Mouse (Mus musculus) forebrain, postnatal 0 days (tissue): ENCODE measurements around the gene Fa2h. TPM values are rescaled to one million over a fixed set of nuclear protein-coding genes. Genes with fewer than 3 reads are reported as not detected.

Experiments
- ATAC-seq: fragments of 200-750 bp; cut with Nextera tagmentation; 2 replicates; pipeline ENCODE4 v1.8.0; 2017; ENCODE audit warnings: mild to moderate bottlenecking, moderate library complexity
- DNase-seq: peaks from one replicate; pipeline ENCODE4 v3.0.0-alpha.2; 2015
- H3K27ac ChIP-seq: fragments of 300-500 bp; sonication (generic); 2 replicates; pipeline ENCODE4 v1.5.1; 2014; ENCODE audit warnings: low read depth, mild to moderate bottlenecking, antibody characterized with exemption, low read length, moderate library complexity, mixed read lengths
- H3K27me3 ChIP-seq: fragments of 300-500 bp; sonication (generic); 2 replicates; pipeline ENCODE4 v1.6.1; 2014; ENCODE audit warnings: mild to moderate bottlenecking, low read length, mixed read lengths; ENCODE audit not compliant: insufficient read depth
- H3K36me3 ChIP-seq: fragments of 300-500 bp; sonication (generic); 2 replicates; pipeline ENCODE4 v1.6.1; 2014; ENCODE audit warnings: mild to moderate bottlenecking, moderate library complexity; ENCODE audit not compliant: insufficient read depth
- H3K4me1 ChIP-seq: fragments of 300-500 bp; sonication (generic); 2 replicates; pipeline ENCODE4 v1.6.1; 2014; ENCODE audit warnings: antibody characterized with exemption; ENCODE audit not compliant: insufficient read depth
- H3K4me2 ChIP-seq: fragments of 300-500 bp; sonication (generic); 2 replicates; pipeline ENCODE4 v1.6.1; 2014; ENCODE audit warnings: low read depth, mild to moderate bottlenecking, moderate library complexity
- H3K4me3 ChIP-seq: fragments of 300-500 bp; sonication (generic); 2 replicates; pipeline ENCODE4 v1.5.1; 2014; ENCODE audit warnings: low read depth, low read length, mixed read lengths
- H3K9ac ChIP-seq: fragments of 300-500 bp; sonication (generic); 2 replicates; pipeline ENCODE4 v1.6.1; 2014; ENCODE audit warnings: mild to moderate bottlenecking
- H3K9me3 ChIP-seq: fragments of 300-500 bp; sonication (generic); 2 replicates; pipeline ENCODE4 v1.6.1; 2016; ENCODE audit warnings: low read length
- CTCF ChIP-seq: sonication (generic); IDR thresholded peaks from 2 replicates; pipeline ENCODE4 v1.5.1; 2016; ENCODE audit warnings: antibody characterized with exemption, control low read depth, low read depth
- WGBS: fragments of 180-500 bp; shearing (Covaris S2); extraction: QIAGEN DNeasy Blood & Tissue Kit; methylation state at CpG from one replicate; pipeline ENCODE4 v1.1.7; 2014; 5-methylcytosine and 5-hydroxymethylcytosine counted together
- polyA plus RNA-seq: library from polyadenylated mRNA; unstranded; fragments of >200 nt; fragmentation: Nextera tagmentation; extraction: Ambion mirVana; gene quantifications from 2 replicates; pipeline ENCODE4 v1.2.1, GENCODE M21; 2015
- total RNA-seq: library from RNA; depleted of rRNA; stranded (reverse); fragments of >200 nt; gene quantifications from 2 replicates; pipeline ENCODE4 v1.2.3, GENCODE M21; 2014; rRNA removed

Gene Fa2h
- total RNA-seq, result 0.29 and 0.31 TPM in 2 replicates
- 0.30 and 0.33 TPM in 2 replicates for polyA plus RNA-seq

DNA sequence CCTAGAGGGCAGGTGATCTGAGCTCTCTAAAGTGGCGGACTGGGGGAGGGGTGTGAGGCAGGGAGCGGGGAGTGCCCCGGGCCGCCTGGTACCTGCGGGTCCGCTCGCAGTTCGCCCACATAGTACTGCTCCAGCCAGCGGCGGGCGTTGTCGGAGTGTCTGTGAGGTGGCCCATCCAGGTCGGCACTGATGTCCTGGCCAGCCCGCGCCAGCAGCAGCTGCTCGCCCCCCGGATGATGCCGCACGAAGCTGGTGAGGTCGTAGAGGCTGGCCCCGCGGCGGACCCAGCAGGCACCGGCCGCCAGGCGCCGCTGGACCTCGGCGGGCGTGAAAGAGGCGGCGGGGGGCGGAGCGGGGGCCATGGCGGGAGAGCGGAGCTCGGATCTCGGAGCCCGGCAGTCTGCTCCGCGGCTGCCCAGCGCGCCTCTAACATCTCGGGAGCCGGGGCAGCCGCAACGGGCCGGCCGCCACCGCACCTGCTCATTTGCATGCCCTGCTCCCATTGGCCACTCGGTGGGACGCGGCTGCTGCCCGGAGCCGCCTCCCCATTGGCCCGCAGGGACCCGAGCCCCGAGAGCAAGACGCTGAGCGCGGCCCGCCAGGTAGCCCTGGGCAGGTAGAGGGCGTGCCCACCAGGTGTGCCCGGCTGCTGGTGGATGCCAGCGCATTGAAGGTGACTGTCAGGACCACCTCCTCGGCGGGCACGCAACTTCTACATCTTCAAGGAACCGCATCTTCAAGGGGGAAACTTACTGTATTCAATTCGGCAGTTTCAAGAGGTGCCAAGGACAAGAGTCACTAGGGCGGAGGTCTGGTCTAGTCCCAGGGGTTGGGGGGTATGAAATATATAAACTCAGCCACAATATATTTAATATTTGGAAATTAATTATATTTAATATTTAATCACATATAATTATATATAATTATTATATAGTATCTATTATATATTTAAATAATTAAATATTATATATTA lies at the start of gene Fa2h:
Fa2h (minus strand) TSS at position 434 of the 973 bp plus-strand sequence.
- H3K4me2 ChIP-seq, result peak within 1 kb of the TSS; percentile 98
- TF ChIP-seq CTCF, result peak; percentile 46
- H3K36me3 ChIP-seq, result no peaks in the 10 kb centered on the region
- DNase-seq (peak; percentile 66), ATAC-seq (peak; percentile 85)
- H3K27me3 ChIP-seq, result peaks cover 26% of the 10 kb centered on the region
- 1% methylated on average over 67 of the region's 71 CpGs for WGBS
- H3K4me1 ChIP-seq, result 0 out of 2 replicates have a peak, but pooled peaks cover 2% of the 10 kb centered on the region
- no peaks in the 10 kb centered on the region for H3K9me3 ChIP-seq
- peak within 1 kb of the TSS; percentile 58 for H3K4me3 ChIP-seq
- H3K9ac ChIP-seq, result peak within 1 kb of the TSS; percentile 55
- H3K27ac ChIP-seq, result no peak within 1 kb of the TSS

GRCm38 (mm10) chr8:111439189-111439588 lies 45.6 kb upstream of the Fa2h start:
- 22% methylated on average over 9 of the region's 9 CpGs for WGBS
- Histone ChIP-seq H3K4me2 (no peak overlapping the region), H3K9ac (no peak overlapping the region), H3K4me1 (no peaks in the 10 kb centered on the region), H3K9me3 (no peaks in the 10 kb centered on the region), H3K27ac (no peak overlapping the region), H3K27me3 (no peaks in the 10 kb centered on the region), H3K36me3 (no peaks in the 10 kb centered on the region), H3K4me3 (no peak overlapping the region)
- ATAC-seq (peak; percentile 68), DNase-seq (peak; percentile 91)
- TF ChIP-seq CTCF, result peak; percentile 82

DNA sequence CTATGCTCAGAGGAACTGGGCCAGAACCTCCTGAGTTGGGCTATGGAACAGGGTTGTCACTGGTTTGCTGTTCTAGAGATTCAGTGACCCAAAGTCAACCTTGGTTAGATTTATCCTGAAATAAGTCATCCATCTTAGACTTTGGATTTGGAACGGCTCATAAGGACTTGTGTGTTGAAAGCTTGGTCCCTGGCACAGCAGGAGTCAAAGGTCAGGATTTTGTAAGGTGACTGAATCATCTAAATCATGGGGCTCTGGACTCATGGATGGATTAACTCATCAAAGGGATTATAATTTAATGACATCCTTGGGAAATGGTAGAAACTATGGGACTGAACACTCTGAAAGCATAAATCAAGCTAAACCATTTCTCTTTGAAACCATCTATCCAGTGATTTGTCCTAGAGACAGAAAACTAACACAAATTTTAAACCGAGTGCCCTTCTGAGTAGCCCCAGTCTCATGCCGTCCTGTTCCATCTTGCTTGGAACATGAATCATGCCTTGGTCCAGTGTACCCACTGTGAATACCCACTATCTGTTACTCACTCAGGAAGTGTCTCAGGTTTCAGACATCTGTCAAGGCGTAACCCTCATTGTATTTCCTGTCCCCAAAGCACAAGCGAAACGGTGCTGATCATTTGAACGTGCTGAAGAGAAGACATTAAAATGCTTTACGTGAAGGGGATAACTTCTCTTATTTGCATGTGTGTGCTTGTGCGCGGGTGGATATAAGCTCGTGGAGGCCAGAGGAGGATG lies 41.6 kb upstream of the Fa2h start:
- DNase-seq, result no peak
- no peak for TF ChIP-seq CTCF
- Histone ChIP-seq H3K9me3 (no peaks in the 10 kb centered on the region), H3K27ac (no peak overlapping the region), H3K27me3 (no peaks in the 10 kb centered on the region), H3K4me1 (no peaks in the 10 kb centered on the region), H3K4me3 (no peak overlapping the region), H3K36me3 (no peaks in the 10 kb centered on the region), H3K4me2 (no peak overlapping the region), H3K9ac (no peak overlapping the region)
- 78% methylated on average over 11 of the region's 11 CpGs for WGBS
- ATAC-seq, result no peak

DNA sequence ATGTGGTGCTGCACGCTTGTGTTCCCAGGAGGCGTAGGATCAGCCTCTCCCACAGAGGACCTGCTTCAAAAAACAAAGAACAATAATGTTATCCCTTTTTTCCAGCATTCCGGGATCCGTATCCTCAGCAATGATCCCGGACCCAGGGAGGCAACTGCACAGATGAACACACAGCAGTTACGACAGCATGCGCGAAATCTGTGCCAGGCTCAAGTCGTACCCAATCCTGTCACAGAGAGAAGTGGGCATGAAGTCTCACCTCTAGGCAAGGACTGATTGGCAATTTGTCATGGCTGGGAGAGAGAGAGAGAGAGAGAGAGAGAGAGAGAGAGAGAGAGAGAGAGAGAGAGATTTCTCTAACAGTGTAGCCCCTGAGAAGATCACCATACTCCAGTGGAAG lies 31.0 kb upstream of the Fa2h start:
- Histone ChIP-seq H3K4me2 (no peak overlapping the region), H3K9me3 (no peaks in the 10 kb centered on the region), H3K27me3 (no peaks in the 10 kb centered on the region), H3K27ac (no peak overlapping the region), H3K4me3 (no peak overlapping the region), H3K4me1 (no peaks in the 10 kb centered on the region), H3K9ac (no peak overlapping the region), H3K36me3 (no peaks in the 10 kb centered on the region)
- TF ChIP-seq CTCF, result no peak
- 83% methylated on average over 9 of the region's 9 CpGs for WGBS
- peak; percentile 13 for DNase-seq
- ATAC-seq, result no peak

DNA sequence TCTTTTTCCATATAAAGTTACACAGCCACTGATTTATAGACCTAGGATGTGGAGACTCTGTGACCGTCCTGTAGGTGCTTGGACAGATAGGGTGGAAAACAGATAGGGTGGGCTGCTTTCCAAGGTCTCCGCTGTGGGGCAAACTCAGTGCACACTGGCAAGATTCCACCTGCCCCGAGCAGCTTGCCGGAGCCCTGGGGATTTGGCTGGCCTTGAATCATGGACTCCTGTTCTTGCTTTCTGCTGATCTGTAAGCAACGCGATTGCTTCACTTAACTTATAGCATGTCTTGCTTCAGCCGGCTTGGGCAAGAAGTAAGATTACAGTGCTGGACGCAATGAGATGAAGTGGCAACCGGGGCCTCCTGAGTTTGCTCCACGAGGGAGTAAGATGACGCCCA lies 30.6 kb upstream of the Fa2h start:
- Histone ChIP-seq H3K4me3 (no peak overlapping the region), H3K9ac (no peak overlapping the region), H3K4me1 (no peaks in the 10 kb centered on the region), H3K27ac (no peak overlapping the region), H3K27me3 (no peaks in the 10 kb centered on the region), H3K9me3 (no peaks in the 10 kb centered on the region), H3K36me3 (no peaks in the 10 kb centered on the region), H3K4me2 (no peak overlapping the region)
- no peak for ATAC-seq
- no peak for TF ChIP-seq CTCF
- no peak for DNase-seq
- WGBS, result 85% methylated on average over 11 of the region's 11 CpGs

GRCm38 (mm10) chr8:111422614-111423013 lies 29.0 kb upstream of the Fa2h start:
- H3K4me2 ChIP-seq, result no peak overlapping the region
- no peaks in the 10 kb centered on the region for H3K36me3 ChIP-seq
- no peak overlapping the region for H3K9ac ChIP-seq
- no peaks in the 10 kb centered on the region for H3K27me3 ChIP-seq
- no peak overlapping the region for H3K27ac ChIP-seq
- no peak for TF ChIP-seq CTCF
- H3K4me1 ChIP-seq, result no peaks in the 10 kb centered on the region
- no peaks in the 10 kb centered on the region for H3K9me3 ChIP-seq
- ATAC-seq (no peak), DNase-seq (no peak)
- no peak overlapping the region for H3K4me3 ChIP-seq
- WGBS, result 55% methylated on average over 2 of the region's 2 CpGs
